Mouse (Mus musculus) liver, embryonic 16.5 days (tissue): ENCODE results near the gene Ift27. TPM values are rescaled to one million over a fixed set of nuclear protein-coding genes. Genes with fewer than 3 reads are reported as not detected.

Source experiments
- ATAC-seq: fragments of 200-750 bp; cut with Nextera tagmentation; 2 replicates; pipeline ENCODE4 v1.8.0; 2017; ENCODE audit warnings: low read depth, mild to moderate bottlenecking, moderate number of reproducible peaks, moderate library complexity
- H3K27ac ChIP-seq: fragments of 300-500 bp; sonication (generic); 2 replicates; pipeline ENCODE4 v1.5.1; 2014; ENCODE audit warnings: mild to moderate bottlenecking, low read length
- H3K27me3 ChIP-seq: fragments of 300-500 bp; sonication (generic); 2 replicates; pipeline ENCODE4 v1.6.1; 2014; ENCODE audit warnings: low read depth, low read length, mixed read lengths; ENCODE audit not compliant: control insufficient read depth, insufficient read depth
- H3K36me3 ChIP-seq: fragments of 300-500 bp; sonication (generic); 2 replicates; pipeline ENCODE4 v1.6.1; 2014; ENCODE audit warnings: mild to moderate bottlenecking; ENCODE audit not compliant: control insufficient read depth, insufficient read depth
- H3K4me1 ChIP-seq: fragments of 300-500 bp; sonication (generic); 2 replicates; pipeline ENCODE4 v1.6.1; 2014; ENCODE audit warnings: low read depth, low read length, mixed read lengths; ENCODE audit not compliant: control insufficient read depth
- H3K4me2 ChIP-seq: fragments of 300-500 bp; sonication (generic); 2 replicates; pipeline ENCODE4 v1.6.1; 2014; ENCODE audit warnings: low read depth, low read length, mixed read lengths
- H3K4me3 ChIP-seq: fragments of 300-500 bp; sonication (generic); 2 replicates; pipeline ENCODE4 v1.5.1; 2014; ENCODE audit warnings: low read depth, mild to moderate bottlenecking, low read length
- H3K9ac ChIP-seq: fragments of 300-500 bp; sonication (generic); 2 replicates; pipeline ENCODE4 v1.6.1; 2014; ENCODE audit warnings: low read depth, low read length
- H3K9me3 ChIP-seq: fragments of 300-500 bp; sonication (generic); replicated peaks from 2 replicates; pipeline ENCODE4 v1.6.1; 2016; ENCODE audit warnings: low read length; ENCODE audit not compliant: control insufficient read depth
- WGBS: fragments of 180-500 bp; shearing (Covaris S2); extraction: QIAGEN DNeasy Blood & Tissue Kit; methylation state at CpG from one replicate; pipeline ENCODE4 v1.1.7; 2014; ENCODE audit not compliant: insufficient replicate concordance; 5-methylcytosine and 5-hydroxymethylcytosine counted together
- polyA plus RNA-seq: library from polyadenylated mRNA; unstranded; fragments of >200 nt; fragmentation: Nextera tagmentation; extraction: Ambion mirVana; gene quantifications from 2 replicates; pipeline ENCODE4 v1.2.1, GENCODE M21; 2015

Ift27 gene
- 26.6 and 27.8 TPM in 2 replicates for polyA plus RNA-seq

GRCm38 (mm10) chr15:78173972-78174886, at the start of gene Ift27:
Gene Ift27 (minus strand): TSS chr15:78174107.
- H3K9me3 ChIP-seq = no peaks in the 10 kb centered on the region
- 2% methylated on average over 40 of the region's 40 CpGs for WGBS
- peaks cover 18% of the 10 kb centered on the region for H3K4me1 ChIP-seq
- peak within 1 kb of the TSS; percentile 82 for H3K4me3 ChIP-seq
- ATAC-seq = peak; percentile 98
- H3K27ac ChIP-seq = peak within 1 kb of the TSS; percentile 54
- H3K36me3 ChIP-seq = no peaks in the 10 kb centered on the region
- peak within 1 kb of the TSS; percentile 78 for H3K9ac ChIP-seq
- H3K27me3 ChIP-seq = no peaks in the 10 kb centered on the region
- peak within 1 kb of the TSS; percentile 97 for H3K4me2 ChIP-seq

DNA sequence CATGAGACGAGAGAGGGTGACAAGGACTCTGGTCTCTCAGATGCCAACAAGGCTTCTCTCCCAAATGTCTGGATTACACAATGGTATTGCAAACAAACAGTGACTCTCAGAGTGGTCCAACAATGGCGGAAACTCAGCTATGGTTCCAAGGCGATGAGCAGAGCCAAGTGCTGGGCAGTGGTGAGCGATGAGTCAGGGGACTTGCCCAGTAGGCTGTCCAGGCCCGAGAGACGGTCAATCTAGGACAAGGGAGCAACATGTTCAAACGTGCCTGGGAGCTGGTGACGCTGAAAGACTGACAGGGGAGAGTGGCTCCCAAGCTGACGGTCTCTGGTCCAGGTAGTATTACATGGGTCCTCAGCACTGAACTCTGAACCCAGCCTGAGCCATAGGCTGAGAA, 41.4 kb upstream of the Ift27 start:
- WGBS = 62% methylated on average over 9 of the region's 9 CpGs
- H3K9ac ChIP-seq = no peak overlapping the region
- no peak overlapping the region for H3K27ac ChIP-seq
- ATAC-seq = no peak
- no peak overlapping the region for H3K4me3 ChIP-seq
- H3K4me2 ChIP-seq = no peak overlapping the region
- no peaks in the 10 kb centered on the region for H3K9me3 ChIP-seq
- no peaks in the 10 kb centered on the region for H3K27me3 ChIP-seq
- no peaks in the 10 kb centered on the region for H3K36me3 ChIP-seq
- no peaks in the 10 kb centered on the region for H3K4me1 ChIP-seq

GRCm38 (mm10) chr15:78211367-78211766, 37.5 kb upstream of the Ift27 start:
- H3K27ac ChIP-seq = no peak overlapping the region
- no peaks in the 10 kb centered on the region for H3K4me1 ChIP-seq
- H3K9me3 ChIP-seq = no peaks in the 10 kb centered on the region
- H3K36me3 ChIP-seq = no peaks in the 10 kb centered on the region
- WGBS = 59% methylated on average over 8 of the region's 8 CpGs
- H3K4me2 ChIP-seq = no peak overlapping the region
- no peaks in the 10 kb centered on the region; the same call in 1 of the 2 replicates for H3K27me3 ChIP-seq
- no peak overlapping the region for H3K9ac ChIP-seq
- ATAC-seq = no peak
- H3K4me3 ChIP-seq = no peak overlapping the region

GRCm38 (mm10) chr15:78210203-78210602, 36.3 kb upstream of the Ift27 start:
- Histone ChIP-seq H3K27me3 (peaks cover 4% of the 10 kb centered on the region), H3K4me3 (no peak overlapping the region), H3K4me2 (no peak overlapping the region), H3K36me3 (no peaks in the 10 kb centered on the region), H3K9me3 (no peaks in the 10 kb centered on the region), H3K9ac (no peak overlapping the region), H3K4me1 (no peaks in the 10 kb centered on the region), H3K27ac (no peak overlapping the region)
- WGBS = 51% methylated on average over 4 of the region's 4 CpGs
- ATAC-seq = no peak

- no peaks in the 10 kb centered on the region for H3K9me3 ChIP-seq
- H3K4me3 ChIP-seq = no peak within 1 kb of the TSS
- no peak within 1 kb of the TSS for H3K4me2 ChIP-seq
- WGBS = 65% methylated on average over 7 of the region's 7 CpGs
- no peaks in the 10 kb centered on the region for H3K4me1 ChIP-seq
- no peaks in the 10 kb centered on the region for H3K36me3 ChIP-seq
- ATAC-seq = no peak
- peaks cover 33% of the 10 kb centered on the region for H3K27me3 ChIP-seq
- no peak within 1 kb of the TSS for H3K9ac ChIP-seq
- H3K27ac ChIP-seq = no peak within 1 kb of the TSS
Measured at GRCm38 (mm10) chr15:78206312-78206711, 32.4 kb upstream of the Ift27 start, which contains the start of gene Pvalb. Gene Pvalb (minus strand): TSS chr15:78206400.

DNA sequence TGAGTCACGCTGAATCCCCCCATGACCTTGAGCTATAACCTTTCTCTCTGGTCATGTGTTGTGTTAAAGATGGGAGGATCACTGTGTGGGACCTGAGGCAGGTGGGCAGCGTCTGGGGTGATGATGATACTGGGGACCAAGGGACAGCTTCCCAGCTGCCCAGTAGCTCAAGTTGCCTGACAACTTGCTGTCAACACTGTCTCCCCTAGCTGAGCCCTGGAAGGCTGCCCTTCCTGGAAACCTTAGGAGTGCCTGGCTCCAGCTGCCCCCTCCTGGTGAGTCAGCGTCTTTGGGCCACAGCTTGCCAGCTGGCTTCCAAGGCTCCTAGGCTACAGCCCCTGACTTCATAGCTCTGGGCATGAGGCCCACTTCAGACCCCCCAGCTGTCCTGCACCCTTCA, 31.3 kb upstream of the Ift27 start:
- H3K4me3 ChIP-seq = no peak overlapping the region
- ATAC-seq = no peak
- peaks cover 33% of the 10 kb centered on the region for H3K27me3 ChIP-seq
- no peaks in the 10 kb centered on the region for H3K9me3 ChIP-seq
- no peaks in the 10 kb centered on the region for H3K36me3 ChIP-seq
- H3K9ac ChIP-seq = no peak overlapping the region
- no peaks in the 10 kb centered on the region for H3K4me1 ChIP-seq
- no peak overlapping the region for H3K27ac ChIP-seq
- H3K4me2 ChIP-seq = no peak overlapping the region
- WGBS = 30% methylated on average over 3 of the region's 3 CpGs

- ATAC-seq = no peak
- no peak overlapping the region for H3K4me3 ChIP-seq
- no peaks in the 10 kb centered on the region for H3K36me3 ChIP-seq
- H3K4me1 ChIP-seq = no peaks in the 10 kb centered on the region
- no peaks in the 10 kb centered on the region for H3K9me3 ChIP-seq
- no peak overlapping the region for H3K27ac ChIP-seq
- no peak overlapping the region for H3K9ac ChIP-seq
- 3% methylated on average over 41 of the region's 41 CpGs for WGBS
- H3K27me3 ChIP-seq = peaks cover 33% of the 10 kb centered on the region
- no peak overlapping the region for H3K4me2 ChIP-seq
Measured at GRCm38 (mm10) chr15:78204053-78204847, 30.3 kb upstream of the Ift27 start.

DNA sequence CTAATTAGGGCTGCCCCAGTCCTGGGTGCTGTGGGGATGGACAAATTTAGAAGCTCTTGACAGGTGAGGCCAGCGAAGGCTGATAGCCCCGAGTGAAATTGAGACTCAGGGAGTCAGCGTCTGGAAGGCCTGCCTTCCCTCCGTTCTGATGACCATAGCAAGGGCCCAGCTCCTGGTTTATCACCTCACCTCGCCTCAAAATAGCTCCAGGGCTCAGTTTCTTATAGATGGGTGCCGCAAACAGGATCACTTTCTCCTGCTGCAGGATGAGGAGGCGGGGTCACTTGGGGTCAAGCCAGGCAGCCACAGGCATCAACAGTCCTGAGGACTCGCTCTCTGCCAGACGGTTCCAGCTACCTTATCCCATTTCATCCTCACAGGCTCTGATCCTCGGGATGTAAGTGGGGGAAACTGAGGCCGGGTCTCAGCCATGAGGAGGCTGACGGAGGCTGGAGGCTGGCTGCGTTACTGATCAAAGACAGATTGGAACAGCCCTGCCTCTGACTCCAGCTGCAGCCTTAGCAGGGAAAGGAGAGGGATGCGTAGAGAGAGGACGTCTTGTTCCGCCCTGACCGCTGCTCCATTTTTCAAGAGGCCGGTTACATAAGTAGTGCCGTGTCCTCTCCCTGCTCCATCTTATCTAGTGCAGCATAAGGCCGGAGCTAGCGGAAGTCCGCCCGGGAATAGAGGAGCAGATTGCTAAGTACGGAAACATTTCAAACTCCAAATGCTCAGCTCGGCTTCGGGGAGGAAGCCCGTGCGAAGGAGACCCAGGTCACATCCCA, 21.4 kb upstream of the Ift27 start:
- Histone ChIP-seq H3K4me2 (no peak overlapping the region), H3K9me3 (no peaks in the 10 kb centered on the region), H3K9ac (no peak overlapping the region), H3K4me1 (no peaks in the 10 kb centered on the region), H3K27ac (no peak overlapping the region), H3K36me3 (no peaks in the 10 kb centered on the region), H3K27me3 (no peaks in the 10 kb centered on the region; the same call in 1 of the 2 replicates), H3K4me3 (no peak overlapping the region)
- no peak for ATAC-seq
- WGBS = 65% methylated on average over 28 of the region's 28 CpGs
